Mouse (Mus musculus) megakaryocyte progenitor cell, adult 5-6 weeks (primary cell): ENCODE data around the gene Acbd4. TPM values are rescaled to one million over a fixed set of nuclear protein-coding genes. Genes with fewer than 3 reads are reported as not detected.

Experiments used
- ATAC-seq: replicated peaks from 2 replicates; pipeline ENCODE4 v1.8.0; 2016; ENCODE audit warnings: mild to moderate bottlenecking, moderate TSS enrichment, inconsistent platforms; ENCODE audit not compliant: poor library complexity
- total RNA-seq, 2 experiments: library from RNA; stranded (forward) in 1 of 2; stranded (reverse) in 1 of 2; fragments of 157-497, 149-512 nt in 1 of 2; fragments of 200-1000 nt in 1 of 2; gene quantifications; 2 replicates each; pipeline versions ENCODE4 v1.2.3 to v1.2.4; 2015 to 2017

The Acbd4 gene
- total RNA-seq, 2 experiments from 2014 or later = 2.0 to 5.0 TPM

GRCm38 (mm10) chr11:103139951-103140762, 38.7 kb downstream of the Acbd4 start:
- no peak for ATAC-seq

GRCm38 (mm10) chr11:103140763-103141100, 39.2 kb downstream of the Acbd4 start:
- no peak for ATAC-seq

GRCm38 (mm10) chr11:103141101-103141943, 39.8 kb downstream of the Acbd4 start:
- ATAC-seq = no peak

- 0 out of 2 replicates have a peak, but pooled peaks have one; percentile 9 for ATAC-seq
These were observed 40.4 kb downstream of the Acbd4 start for GRCm38 (mm10) chr11:103141944-103142255.

GRCm38 (mm10) chr11:103142441-103143182, 41.1 kb downstream of the Acbd4 start:
- ATAC-seq = peak; percentile 40

- no peak for ATAC-seq
These were observed 43.1 kb downstream of the Acbd4 start for GRCm38 (mm10) chr11:103144309-103145285.

GRCm38 (mm10) chr11:103146386-103146785, 44.9 kb downstream of the Acbd4 start:
- ATAC-seq = peak; percentile 60

GRCm38 (mm10) chr11:103147766-103148165, 46.3 kb downstream of the Acbd4 start:
- ATAC-seq = peak; percentile 40

- no peak for ATAC-seq
These were observed 48.3 kb downstream of the Acbd4 start for GRCm38 (mm10) chr11:103149771-103150170.

GRCm38 (mm10) chr11:103158621-103159478, 57.4 kb downstream of the Acbd4 start:
- peak; percentile 96 for ATAC-seq

- ATAC-seq = no peak
These were observed 59.3 kb downstream of the Acbd4 start for GRCm38 (mm10) chr11:103160738-103161137.

- ATAC-seq = 0 out of 2 replicates have a peak, but pooled peaks have one; percentile 22
These were observed 60.0 kb downstream of the Acbd4 start for GRCm38 (mm10) chr11:103161449-103161848.

Other genes with a start within 250 kb of the Acbd4 start
- 117 and 130 TPM in 2 replicates for gene Eftud2, start 220.7 kb upstream of the Acbd4 start, total RNA-seq (2015)
- gene Eftud2, start 220.7 kb upstream of the Acbd4 start, total RNA-seq (2017) = 139 and 151 TPM in 2 replicates
- 0.12 TPM in 1 of 2 replicates, not detected in the other for gene Ccdc103, start 220.5 kb upstream of the Acbd4 start, total RNA-seq (2015)
- not detected in 2 replicates for gene Ccdc103, start 220.5 kb upstream of the Acbd4 start, total RNA-seq (2017)
- not detected in 2 replicates for gene Fam187a, start 216.5 kb upstream of the Acbd4 start, total RNA-seq (2015)
- not detected in 2 replicates for gene Fam187a, start 216.5 kb upstream of the Acbd4 start, total RNA-seq (2017)
- gene Gfap, start 200.8 kb upstream of the Acbd4 start, total RNA-seq (2015) = 0.10 TPM in 1 of 2 replicates, not detected in the other
- not detected in 2 replicates for gene Gfap, start 200.8 kb upstream of the Acbd4 start, total RNA-seq (2017)
- gene Kif18b, start 176.6 kb upstream of the Acbd4 start, total RNA-seq (2015) = 18.8 and 19.0 TPM in 2 replicates
- gene Kif18b, start 176.6 kb upstream of the Acbd4 start, total RNA-seq (2017) = 18.9 and 20.5 TPM in 2 replicates
- not detected in 2 replicates for gene C1ql1, start 155.0 kb upstream of the Acbd4 start, total RNA-seq (2015)
- gene C1ql1, start 155.0 kb upstream of the Acbd4 start, total RNA-seq (2017) = not detected in 2 replicates
- 38.8 and 39.5 TPM in 2 replicates for gene Nmt1, start 73.5 kb upstream of the Acbd4 start, total RNA-seq (2015)
- 44.8 and 45.1 TPM in 2 replicates for gene Nmt1, start 73.5 kb upstream of the Acbd4 start, total RNA-seq (2017)
- 27.7 and 27.9 TPM in 2 replicates for gene Dcakd, start 73.3 kb upstream of the Acbd4 start, total RNA-seq (2015)
- gene Dcakd, start 73.3 kb upstream of the Acbd4 start, total RNA-seq (2017) = 17.5 and 24.2 TPM in 2 replicates
- 0.17 TPM in 1 of 2 replicates, not detected in the other for gene Plcd3, start within 50 bp of the Acbd4 start, total RNA-seq (2015)
- gene Plcd3, start within 50 bp of the Acbd4 start, total RNA-seq (2017) = not detected in 2 replicates
- 10.7 and 13.0 TPM in 2 replicates for gene Hexim1, start 14.5 kb downstream of the Acbd4 start, total RNA-seq (2015)
- 21.2 and 27.9 TPM in 2 replicates for gene Hexim1, start 14.5 kb downstream of the Acbd4 start, total RNA-seq (2017)
- 1.2 and 1.8 TPM in 2 replicates for gene Hexim2, start 30.7 kb downstream of the Acbd4 start, total RNA-seq (2015)
- 3.5 and 3.9 TPM in 2 replicates for gene Hexim2, start 30.7 kb downstream of the Acbd4 start, total RNA-seq (2017)
- gene Fmnl1, start 69.4 kb downstream of the Acbd4 start, total RNA-seq (2015) = 74.3 and 76.3 TPM in 2 replicates
- 17.3 and 36.5 TPM in 2 replicates for gene Fmnl1, start 69.4 kb downstream of the Acbd4 start, total RNA-seq (2017)
- 0.32 TPM in 1 of 2 replicates, not detected in the other for gene 1700023F06Rik, start 106.9 kb downstream of the Acbd4 start, total RNA-seq (2015)
- gene 1700023F06Rik, start 106.9 kb downstream of the Acbd4 start, total RNA-seq (2017) = not detected in 2 replicates
- gene Spata32, start 116.8 kb downstream of the Acbd4 start, total RNA-seq (2015) = not detected in 2 replicates
- not detected in 2 replicates for gene Spata32, start 116.8 kb downstream of the Acbd4 start, total RNA-seq (2017)
- gene Map3k14, start 165.8 kb downstream of the Acbd4 start, total RNA-seq (2015) = 4.5 and 4.8 TPM in 2 replicates
- 3.9 and 4.5 TPM in 2 replicates for gene Map3k14, start 165.8 kb downstream of the Acbd4 start, total RNA-seq (2017)